Mouse (Mus musculus): ENCODE measurements at regions not wholly inside any gene's neighbourhood (a gene's known extent, or its start where the extent isn't known, plus 50 kb on each side); places are given as distances from the start of the nearest gene placed in this dataset.

- no peak overlapping the region for H3K4me3 ChIP-seq
- intact Hi-C loops (cut with DNase I) = no loop called here
- H3K79me2 ChIP-seq (replicated peaks; ENCODE audit: control insufficient read depth, insufficient read depth, low read length) = no peaks in the 10 kb centered on the region
- TF ChIP-seq CTCF (IDR thresholded peaks at IDR 0.05) (no peak), EP300 (IDR thresholded peaks at IDR 0.05; ENCODE audit: insufficient read depth, low read depth, low read length) (no peak), POLR2A (IDR thresholded peaks at IDR 0.05; ENCODE audit: insufficient read depth, low read depth, low read length) (no peak)
- no peak overlapping the region for H3K27ac ChIP-seq
- no peak overlapping the region for H3K9ac ChIP-seq (ENCODE audit: low read depth, low read length)
- H3K4me1 ChIP-seq (ENCODE audit: control insufficient read depth, insufficient read depth, low read length) = no peaks in the 10 kb centered on the region
- H3K36me3 ChIP-seq (ENCODE audit: control insufficient read depth, insufficient read depth, low read length) = no peaks in the 10 kb centered on the region
- 69% methylated on average over 2 of the region's 2 CpGs for WGBS
- no peaks in the 10 kb centered on the region for H3K27me3 ChIP-seq (ENCODE audit: control insufficient read depth, insufficient read depth, low read length)
- no peak for DNase-seq
These were observed 147.2 kb upstream of the Cxadr start for GRCm38 (mm10) chr16:78153899-78154605.

GRCm38 (mm10) chr16:78144146-78144545, 157.1 kb upstream of the Cxadr start:
- H3K27me3 ChIP-seq (ENCODE audit: control insufficient read depth, insufficient read depth, low read length) = no peaks in the 10 kb centered on the region
- H3K9ac ChIP-seq (ENCODE audit: low read depth, low read length) = no peak overlapping the region
- H3K27ac ChIP-seq = no peak overlapping the region
- intact Hi-C loops (cut with DNase I) = no loop called here
- H3K4me1 ChIP-seq (ENCODE audit: control insufficient read depth, insufficient read depth, low read length) = no peaks in the 10 kb centered on the region
- no peak for TF ChIP-seq POLR2A (IDR thresholded peaks at IDR 0.05; ENCODE audit: insufficient read depth, low read depth, low read length)
- no peak for TF ChIP-seq EP300 (IDR thresholded peaks at IDR 0.05; ENCODE audit: insufficient read depth, low read depth, low read length)
- TF ChIP-seq CTCF (IDR thresholded peaks at IDR 0.05) = no peak
- no peak for DNase-seq
- no peaks in the 10 kb centered on the region for H3K79me2 ChIP-seq (replicated peaks; ENCODE audit: control insufficient read depth, insufficient read depth, low read length)
- H3K36me3 ChIP-seq (ENCODE audit: control insufficient read depth, insufficient read depth, low read length) = no peaks in the 10 kb centered on the region
- no peak overlapping the region for H3K4me3 ChIP-seq
- 47% methylated on average over 1 of the region's 1 CpGs for WGBS

- no peak for TF ChIP-seq CTCF (IDR thresholded peaks at IDR 0.05)
- no peak for TF ChIP-seq POLR2A (IDR thresholded peaks at IDR 0.05; ENCODE audit: insufficient read depth, low read depth, low read length)
- TF ChIP-seq EP300 (IDR thresholded peaks at IDR 0.05; ENCODE audit: insufficient read depth, low read depth, low read length) = no peak
- Histone ChIP-seq H3K27ac (no peak overlapping the region), H3K4me3 (no peak overlapping the region), H3K9ac (ENCODE audit: low read depth, low read length) (no peak overlapping the region), H3K79me2 (replicated peaks; ENCODE audit: control insufficient read depth, insufficient read depth, low read length) (no peaks in the 10 kb centered on the region), H3K27me3 (ENCODE audit: control insufficient read depth, insufficient read depth, low read length) (no peaks in the 10 kb centered on the region), H3K36me3 (ENCODE audit: control insufficient read depth, insufficient read depth, low read length) (no peaks in the 10 kb centered on the region), H3K4me1 (ENCODE audit: control insufficient read depth, insufficient read depth, low read length) (no peaks in the 10 kb centered on the region)
- 36% methylated on average over 5 of the region's 5 CpGs for WGBS
- intact Hi-C loops (cut with DNase I) = no loop called here
- no peak for DNase-seq
These were observed 165.8 kb upstream of the Cxadr start for GRCm38 (mm10) chr16:78135501-78135900.

- no peak overlapping the region for H3K27ac ChIP-seq
- 56% methylated on average over 7 of the region's 7 CpGs for WGBS
- no peak for DNase-seq
- H3K4me3 ChIP-seq = no peak overlapping the region
- no peaks in the 10 kb centered on the region for H3K36me3 ChIP-seq (ENCODE audit: control insufficient read depth, insufficient read depth, low read length)
- intact Hi-C loops (cut with DNase I) = no loop called here
- no peak overlapping the region for H3K9ac ChIP-seq (ENCODE audit: low read depth, low read length)
- no peaks in the 10 kb centered on the region for H3K4me1 ChIP-seq (ENCODE audit: control insufficient read depth, insufficient read depth, low read length)
- H3K27me3 ChIP-seq (ENCODE audit: control insufficient read depth, insufficient read depth, low read length) = no peaks in the 10 kb centered on the region
- TF ChIP-seq EP300 (IDR thresholded peaks at IDR 0.05; ENCODE audit: insufficient read depth, low read depth, low read length) (no peak), CTCF (IDR thresholded peaks at IDR 0.05) (no peak), POLR2A (IDR thresholded peaks at IDR 0.05; ENCODE audit: insufficient read depth, low read depth, low read length) (no peak)
- no peaks in the 10 kb centered on the region for H3K79me2 ChIP-seq (replicated peaks; ENCODE audit: control insufficient read depth, insufficient read depth, low read length)
These were observed 166.8 kb upstream of the Cxadr start for GRCm38 (mm10) chr16:78134531-78134930.

GRCm38 (mm10) chr16:78121668-78122067, 179.6 kb upstream of the Cxadr start:
- Histone ChIP-seq H3K4me3 (no peak overlapping the region), H3K4me1 (ENCODE audit: control insufficient read depth, insufficient read depth, low read length) (no peaks in the 10 kb centered on the region), H3K9ac (ENCODE audit: low read depth, low read length) (no peak overlapping the region), H3K36me3 (ENCODE audit: control insufficient read depth, insufficient read depth, low read length) (no peaks in the 10 kb centered on the region), H3K27ac (no peak overlapping the region), H3K27me3 (ENCODE audit: control insufficient read depth, insufficient read depth, low read length) (no peaks in the 10 kb centered on the region), H3K79me2 (replicated peaks; ENCODE audit: control insufficient read depth, insufficient read depth, low read length) (no peaks in the 10 kb centered on the region)
- DNase-seq = no peak
- TF ChIP-seq EP300 (IDR thresholded peaks at IDR 0.05; ENCODE audit: insufficient read depth, low read depth, low read length) (no peak), CTCF (IDR thresholded peaks at IDR 0.05) (no peak), POLR2A (IDR thresholded peaks at IDR 0.05; ENCODE audit: insufficient read depth, low read depth, low read length) (no peak)
- intact Hi-C loops (cut with DNase I) = no loop called here
- 54% methylated on average over 1 of the region's 1 CpGs for WGBS

- H3K4me1 ChIP-seq (ENCODE audit: control insufficient read depth, insufficient read depth, low read length) = no peaks in the 10 kb centered on the region
- no peak for DNase-seq
- TF ChIP-seq POLR2A (IDR thresholded peaks at IDR 0.05; ENCODE audit: insufficient read depth, low read depth, low read length) (no peak), CTCF (IDR thresholded peaks at IDR 0.05) (no peak), EP300 (IDR thresholded peaks at IDR 0.05; ENCODE audit: insufficient read depth, low read depth, low read length) (no peak)
- no peaks in the 10 kb centered on the region for H3K27me3 ChIP-seq (ENCODE audit: control insufficient read depth, insufficient read depth, low read length)
- H3K27ac ChIP-seq = no peak overlapping the region
- no peak overlapping the region for H3K9ac ChIP-seq (ENCODE audit: low read depth, low read length)
- no peaks in the 10 kb centered on the region for H3K79me2 ChIP-seq (replicated peaks; ENCODE audit: control insufficient read depth, insufficient read depth, low read length)
- no peak overlapping the region for H3K4me3 ChIP-seq
- 62% methylated on average over 2 of the region's 2 CpGs for WGBS
- intact Hi-C loops (cut with DNase I) = no loop called here
- no peaks in the 10 kb centered on the region for H3K36me3 ChIP-seq (ENCODE audit: control insufficient read depth, insufficient read depth, low read length)
These were observed 180.9 kb upstream of the Cxadr start for GRCm38 (mm10) chr16:78120346-78120899.

Measured in heart, adult 2 months (tissue).